Mouse (Mus musculus) forebrain, embryonic 16.5 days (tissue): ENCODE measurements around the gene Tbc1d2. TPM values are rescaled to one million over a fixed set of nuclear protein-coding genes. Genes with fewer than 3 reads are reported as not detected.
"Not testable (repeated sequence)": the region's sequence is repeated elsewhere in the genome, so short reads cannot be mapped to it uniquely, and the experiment has no call there.

Source experiments
- ATAC-seq: fragments of 200-750 bp; cut with Nextera tagmentation; 2 replicates; pipeline ENCODE4 v1.8.0; 2017; ENCODE audit warnings: mild to moderate bottlenecking, moderate library complexity
- H3K27ac ChIP-seq: fragments of 300-500 bp; sonication (generic); 2 replicates; pipeline ENCODE4 v1.5.1; 2014; ENCODE audit warnings: low read length, control low read depth
- H3K27me3 ChIP-seq: fragments of 300-500 bp; sonication (generic); replicated peaks from 2 replicates; pipeline ENCODE4 v1.6.1; 2014; ENCODE audit warnings: low read length; ENCODE audit not compliant: control insufficient read depth, insufficient read depth
- H3K36me3 ChIP-seq: fragments of 300-500 bp; sonication (generic); 2 replicates; pipeline ENCODE4 v1.6.1; 2014; ENCODE audit not compliant: control insufficient read depth, insufficient read depth
- H3K4me1 ChIP-seq: fragments of 300-500 bp; sonication (generic); replicated peaks from 2 replicates; pipeline ENCODE4 v1.6.1; 2014; ENCODE audit warnings: low read length; ENCODE audit not compliant: control insufficient read depth, insufficient read depth
- H3K4me2 ChIP-seq: fragments of 300-500 bp; sonication (generic); 2 replicates; pipeline ENCODE4 v1.6.1; 2014; ENCODE audit warnings: mild to moderate bottlenecking, low read length, control low read depth
- H3K4me3 ChIP-seq: fragments of 300-500 bp; sonication (generic); replicated peaks from 2 replicates; pipeline ENCODE4 v1.5.1; 2014; ENCODE audit warnings: mild to moderate bottlenecking, low read length, control low read depth
- H3K9ac ChIP-seq: fragments of 300-500 bp; sonication (generic); replicated peaks from 2 replicates; pipeline ENCODE4 v1.6.1; 2014; ENCODE audit warnings: low read depth, low read length, control low read depth
- H3K9me3 ChIP-seq: fragments of 300-500 bp; sonication (generic); 2 replicates; pipeline ENCODE4 v1.6.1; 2016; ENCODE audit warnings: low read length; ENCODE audit not compliant: control insufficient read depth
- WGBS: fragments of 180-500 bp; shearing (Covaris S2); extraction: QIAGEN DNeasy Blood & Tissue Kit; methylation state at CpG from one replicate; pipeline ENCODE4 v1.1.7; 2014; 5-methylcytosine and 5-hydroxymethylcytosine counted together
- polyA plus RNA-seq: library from polyadenylated mRNA; unstranded; fragments of >200 nt; fragmentation: Nextera tagmentation; extraction: Ambion mirVana; gene quantifications from 2 replicates; pipeline ENCODE4 v1.2.1, GENCODE M21; 2015

The Tbc1d2 gene
- polyA plus RNA-seq, 1 experiment from 2014 or later = 0.79 TPM

DNA sequence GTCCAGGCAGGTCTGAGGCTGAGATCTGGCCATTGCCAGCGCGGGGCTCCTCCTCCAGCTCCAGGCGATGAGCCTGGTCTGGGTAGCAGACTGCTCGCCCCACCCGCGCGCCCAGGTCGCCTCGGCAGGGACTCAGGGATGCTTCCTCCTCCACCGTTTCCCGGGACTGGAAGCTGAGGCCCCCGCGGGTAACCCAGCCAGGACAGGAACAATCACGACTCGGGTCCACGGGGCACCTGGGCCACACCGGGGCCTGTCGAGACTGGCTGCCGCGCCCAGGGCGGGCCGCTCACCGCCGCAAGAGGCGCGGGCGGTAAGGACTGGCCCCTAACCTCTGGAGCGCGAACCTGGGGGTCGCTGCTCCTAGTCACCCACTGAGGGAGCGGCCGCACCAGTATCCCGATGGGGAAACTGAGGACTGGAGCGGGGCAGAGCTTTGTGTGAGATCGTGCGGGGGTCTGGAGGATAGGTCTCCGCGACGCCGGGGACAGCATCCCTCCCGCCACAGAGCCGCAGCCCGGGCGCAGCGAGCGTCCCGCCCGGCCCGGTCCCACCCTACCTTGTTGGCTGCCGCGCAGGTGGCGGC is 48.7 kb downstream of the Tbc1d2 start:
- Histone ChIP-seq H3K27ac (no peak overlapping the region), H3K4me2 (peak overlapping the region; percentile 94), H3K4me3 (peak overlapping the region; percentile 72), H3K9ac (peak overlapping the region; percentile 77), H3K9me3 (no peaks in the 10 kb centered on the region), H3K27me3 (peaks cover 8% of the 10 kb centered on the region), H3K36me3 (no peaks in the 10 kb centered on the region), H3K4me1 (peaks cover 16% of the 10 kb centered on the region)
- ATAC-seq = peak; percentile 34
- under 1% methylated on average over 48 of the region's 52 CpGs for WGBS

DNA sequence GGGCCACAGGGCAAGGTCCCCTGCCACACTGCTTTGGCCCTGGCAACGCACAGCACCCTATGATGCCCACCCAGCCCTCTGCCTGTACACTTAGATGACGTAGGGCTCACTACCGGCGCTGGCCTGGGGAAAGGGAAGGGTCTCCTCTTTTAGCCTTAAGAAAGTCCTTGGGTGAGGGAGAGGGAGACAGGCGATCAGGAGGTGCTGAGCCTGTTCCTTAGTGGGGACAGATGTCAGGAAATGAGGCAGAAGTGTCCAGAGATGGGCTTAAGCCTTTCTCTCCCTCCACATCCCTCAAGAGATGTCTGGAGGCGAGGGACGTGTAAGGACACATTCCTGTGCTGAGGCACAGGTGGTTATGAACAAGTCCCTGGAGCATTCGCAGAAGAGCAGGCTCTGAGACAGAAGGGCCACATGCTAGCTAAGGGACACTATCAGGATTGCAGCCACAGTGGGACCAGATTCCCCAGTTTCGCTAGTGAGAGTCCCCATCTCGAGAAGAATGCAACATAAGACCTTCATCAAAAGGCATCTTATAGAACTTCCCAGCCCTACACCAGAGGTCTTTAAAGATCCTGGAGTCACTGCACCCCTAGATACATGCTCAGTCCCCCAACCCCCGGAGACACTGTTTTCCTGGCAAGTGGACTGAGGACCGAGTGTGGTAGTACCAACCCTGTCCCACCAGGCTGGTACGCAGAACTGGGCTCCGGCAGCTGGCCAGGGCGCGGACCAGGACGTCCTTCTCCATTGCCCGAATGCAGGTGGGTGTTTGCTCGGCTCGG is 49.3 kb downstream of the Tbc1d2 start:
- peak; percentile 4 for ATAC-seq
- Histone ChIP-seq H3K27ac (no peak overlapping the region), H3K36me3 (no peaks in the 10 kb centered on the region), H3K4me2 (peak overlapping the region; percentile 94), H3K9me3 (no peaks in the 10 kb centered on the region), H3K4me3 (peak overlapping the region; percentile 72), H3K4me1 (peaks cover 16% of the 10 kb centered on the region), H3K27me3 (peaks cover 8% of the 10 kb centered on the region), H3K9ac (peak overlapping the region; percentile 77)
- WGBS = 37% methylated on average over 20 of the region's 20 CpGs

DNA sequence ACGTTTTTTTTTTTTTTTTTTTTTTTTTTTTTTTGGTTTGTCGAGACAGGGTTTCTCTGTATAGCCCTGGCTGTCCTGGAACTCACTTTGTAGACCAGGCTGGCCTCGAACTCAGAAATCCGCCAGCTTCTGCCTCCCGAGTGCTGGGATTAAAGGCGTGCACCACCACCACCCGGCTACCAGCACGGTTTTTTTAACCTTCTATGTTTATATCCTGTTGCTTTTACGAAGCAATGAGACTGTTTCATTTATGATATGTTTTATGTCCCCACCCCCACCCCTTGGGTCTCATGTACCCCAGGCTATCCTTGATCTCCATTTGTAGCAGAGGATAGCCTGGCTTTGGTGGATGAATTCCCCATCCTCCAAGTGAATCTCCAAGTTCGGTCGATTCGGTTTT is 50.4 kb downstream of the Tbc1d2 start:
- 85% methylated on average over 11 of the region's 12 CpGs for WGBS
- not testable (repeated sequence) for ATAC-seq, H3K4me2 ChIP-seq

DNA sequence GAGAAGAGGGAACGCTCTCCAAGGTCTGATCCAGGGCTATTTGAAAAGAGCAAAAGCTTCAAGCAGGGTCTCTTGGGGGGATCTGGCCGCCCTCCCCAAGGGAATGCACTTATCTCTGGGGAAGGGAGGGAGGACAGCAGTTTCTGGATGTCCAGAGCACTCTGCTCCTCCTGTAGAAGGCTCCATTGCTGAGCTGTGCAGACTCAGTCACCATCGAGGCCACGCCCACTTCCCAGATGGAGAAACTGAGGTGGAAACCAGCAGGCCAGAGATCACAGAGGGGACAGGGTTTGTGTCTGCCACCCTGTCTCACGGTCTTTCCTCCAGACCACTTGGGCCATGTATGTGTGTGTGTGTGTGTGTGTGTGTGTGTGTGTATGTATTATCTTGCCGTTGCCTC is 51.0 kb downstream of the Tbc1d2 start:
- Histone ChIP-seq H3K27me3 (peaks cover 8% of the 10 kb centered on the region), H3K4me1 (peaks cover 16% of the 10 kb centered on the region), H3K27ac (no peak overlapping the region), H3K9me3 (no peaks in the 10 kb centered on the region), H3K36me3 (no peaks in the 10 kb centered on the region), H3K4me2 (no peak overlapping the region), H3K4me3 (no peak overlapping the region), H3K9ac (no peak overlapping the region)
- no peak for ATAC-seq
- WGBS = 72% methylated on average over 6 of the region's 6 CpGs

More for the DNA sequence above, 50.4 kb downstream of the Tbc1d2 start:
- H3K27ac ChIP-seq, H3K4me3 ChIP-seq, H3K9ac ChIP-seq, H3K36me3 ChIP-seq, H3K9me3 ChIP-seq, H3K27me3 ChIP-seq: not testable (repeated sequence)
- peaks cover 16% of the 10 kb centered on the region for H3K4me1 ChIP-seq

DNA sequence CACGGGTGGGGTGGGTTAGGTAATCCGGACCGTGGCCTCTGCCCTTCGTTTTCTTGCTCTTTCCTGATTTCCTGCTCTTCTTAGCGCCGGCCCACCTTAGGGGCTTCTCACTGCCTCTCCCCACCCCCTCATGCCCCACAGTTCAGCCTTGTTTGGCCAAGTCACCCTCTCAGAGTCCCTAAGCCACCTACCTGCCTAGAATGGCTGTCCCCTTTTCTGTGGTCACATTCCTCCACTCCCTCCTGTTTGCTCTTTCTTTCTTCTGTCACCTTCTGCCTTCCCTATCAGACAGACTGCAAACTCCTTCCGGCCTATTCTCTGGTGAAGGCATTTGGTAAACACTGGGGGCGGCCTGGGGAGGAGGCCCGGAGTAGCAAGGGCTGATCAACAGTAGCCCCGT is 51.9 kb downstream of the Tbc1d2 start:
- no peak for ATAC-seq
- Histone ChIP-seq H3K27ac (no peak overlapping the region), H3K27me3 (peaks cover 8% of the 10 kb centered on the region), H3K4me2 (no peak overlapping the region), H3K9ac (no peak overlapping the region), H3K4me3 (no peak overlapping the region), H3K9me3 (no peaks in the 10 kb centered on the region), H3K36me3 (no peaks in the 10 kb centered on the region), H3K4me1 (peaks cover 16% of the 10 kb centered on the region)
- 71% methylated on average over 10 of the region's 10 CpGs for WGBS

DNA sequence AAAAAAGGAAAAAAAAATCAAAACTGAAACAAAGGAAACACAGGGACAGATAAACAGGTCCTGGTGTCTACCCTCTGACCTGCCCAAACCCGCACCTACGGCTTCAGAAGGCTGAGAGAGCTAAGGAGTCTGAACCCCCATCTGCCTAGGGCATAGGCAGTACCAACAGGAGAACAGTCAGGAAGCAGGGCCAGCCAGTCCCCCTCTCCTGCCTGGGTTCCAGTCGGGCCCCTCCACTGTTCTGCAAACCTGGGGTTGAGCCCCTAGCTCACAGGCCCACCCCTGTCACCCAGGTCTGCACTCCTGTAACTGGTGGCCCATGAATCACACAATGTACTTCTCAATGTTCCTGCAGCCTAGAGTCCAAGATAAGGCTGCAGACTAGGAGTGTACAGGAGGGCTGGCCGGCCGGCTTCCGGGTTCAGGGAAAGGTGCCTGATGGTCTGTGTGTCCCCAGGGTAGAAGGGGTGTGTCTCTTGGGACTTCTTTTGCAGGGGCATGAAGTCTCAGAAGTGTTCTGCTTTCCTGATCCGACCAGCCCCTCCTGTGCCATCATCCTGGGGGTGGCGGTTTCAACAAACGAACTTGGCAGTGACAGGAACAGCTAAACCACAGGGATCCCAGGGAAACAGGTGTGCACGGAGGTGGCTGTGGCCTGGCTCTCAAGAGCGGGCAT is 52.6 kb downstream of the Tbc1d2 start:
- Histone ChIP-seq H3K4me1 (peaks cover 16% of the 10 kb centered on the region), H3K9me3 (no peaks in the 10 kb centered on the region), H3K9ac (no peak overlapping the region), H3K4me3 (no peak overlapping the region), H3K36me3 (no peaks in the 10 kb centered on the region), H3K27ac (no peak overlapping the region), H3K27me3 (peaks cover 8% of the 10 kb centered on the region), H3K4me2 (no peak overlapping the region)
- 69% methylated on average over 11 of the region's 11 CpGs for WGBS
- no peak for ATAC-seq

DNA sequence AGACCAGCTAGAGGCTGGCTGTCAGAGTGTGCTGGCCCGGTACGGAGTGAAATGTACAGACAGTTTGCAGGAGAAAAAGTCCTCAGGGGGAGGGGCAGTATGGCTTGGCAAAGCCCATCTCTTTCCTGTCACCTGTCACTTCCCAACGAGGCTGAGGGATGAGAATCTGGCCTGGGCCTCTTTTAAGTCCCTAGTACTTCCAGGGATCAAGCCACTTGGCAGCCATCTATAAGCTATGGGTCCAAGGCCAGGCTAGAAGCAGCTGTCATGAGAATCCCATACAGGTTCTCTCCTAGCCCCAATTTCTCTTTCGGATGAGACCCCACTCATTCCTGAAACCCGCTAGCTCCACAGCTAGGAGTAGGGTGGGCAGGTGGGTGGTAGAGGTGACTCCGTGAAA is 53.6 kb downstream of the Tbc1d2 start:
- H3K4me3 ChIP-seq = no peak overlapping the region
- H3K9ac ChIP-seq = no peak overlapping the region
- no peak for ATAC-seq
- H3K36me3 ChIP-seq = no peaks in the 10 kb centered on the region
- H3K27me3 ChIP-seq = peaks cover 8% of the 10 kb centered on the region
- H3K4me1 ChIP-seq = peaks cover 11% of the 10 kb centered on the region
- 76% methylated on average over 6 of the region's 6 CpGs for WGBS
- H3K9me3 ChIP-seq = no peaks in the 10 kb centered on the region
- H3K4me2 ChIP-seq = no peak overlapping the region
- no peak overlapping the region for H3K27ac ChIP-seq

DNA sequence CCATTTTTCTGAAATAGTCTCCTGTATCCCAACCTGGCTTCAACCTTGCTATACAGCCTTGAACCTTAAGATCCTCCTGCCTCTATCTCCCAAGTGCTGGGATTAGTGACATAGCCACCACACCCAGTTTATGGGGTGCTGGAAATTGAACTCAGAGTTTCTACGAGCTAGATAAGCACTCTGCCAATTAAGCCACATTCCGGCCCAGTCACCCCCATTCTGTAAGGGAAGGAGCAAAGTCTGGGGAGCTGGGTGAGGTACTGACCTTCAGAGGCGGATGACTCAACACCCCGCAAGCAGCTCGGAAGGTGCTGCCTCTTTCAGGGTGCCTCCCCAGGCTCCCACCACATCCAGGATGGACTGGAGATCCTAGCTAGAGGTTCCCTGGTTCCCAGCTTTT is 55.9 kb downstream of the Tbc1d2 start:
- Histone ChIP-seq H3K4me1 (no peaks in the 10 kb centered on the region), H3K27ac (no peak overlapping the region), H3K9me3 (no peaks in the 10 kb centered on the region), H3K4me2 (no peak overlapping the region), H3K4me3 (no peak overlapping the region), H3K9ac (no peak overlapping the region), H3K27me3 (no peaks in the 10 kb centered on the region), H3K36me3 (no peaks in the 10 kb centered on the region)
- no peak for ATAC-seq
- WGBS = 90% methylated on average over 5 of the region's 5 CpGs

DNA sequence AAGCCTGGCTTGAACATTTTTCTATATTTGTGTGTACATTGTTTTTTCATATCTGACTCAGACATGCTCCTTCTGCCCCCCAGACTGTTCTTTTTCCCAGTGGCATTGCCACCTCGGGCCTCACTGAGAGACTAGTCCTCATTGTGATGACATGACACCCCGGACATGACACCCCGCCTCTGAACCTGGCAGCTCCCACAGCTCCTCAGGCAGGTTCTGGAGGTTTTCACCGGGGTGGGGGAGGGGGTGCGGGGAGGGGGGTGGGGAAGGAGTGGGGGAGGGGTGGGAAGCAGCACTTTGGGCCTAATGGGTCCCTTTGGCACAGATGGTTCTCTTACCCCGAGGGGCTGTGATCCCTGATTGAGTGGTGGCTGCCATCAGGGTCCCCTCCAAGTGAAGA is 56.5 kb downstream of the Tbc1d2 start:
- ATAC-seq = no peak
- Histone ChIP-seq H3K9ac (no peak overlapping the region), H3K4me1 (no peaks in the 10 kb centered on the region), H3K9me3 (no peaks in the 10 kb centered on the region), H3K4me3 (no peak overlapping the region), H3K27me3 (no peaks in the 10 kb centered on the region), H3K4me2 (no peak overlapping the region), H3K27ac (no peak overlapping the region), H3K36me3 (no peaks in the 10 kb centered on the region)
- WGBS = 62% methylated on average over 6 of the region's 6 CpGs
